Mouse (Mus musculus) G1E (cell line): ENCODE data around the gene Cacng7.

Experiments
- CTCF ChIP-seq: IDR thresholded peaks from 2 replicates; pipeline ENCODE4 v1.5.1; 2012; ENCODE audit warnings: low read depth, low read length, inconsistent platforms, mixed read lengths
- GATA1 ChIP-seq: IDR thresholded peaks from 2 replicates; pipeline ENCODE4 v1.6.1; 2012; ENCODE audit warnings: borderline replicate concordance, low read length, inconsistent platforms, mixed read lengths
- POLR2AphosphoS5 ChIP-seq: IDR thresholded peaks from 2 replicates; pipeline ENCODE4 v1.6.1; 2012; ENCODE audit warnings: low read depth, low read length, inconsistent platforms; ENCODE audit not compliant: insufficient replicate concordance
- TAL1 ChIP-seq: conservative IDR thresholded peaks from 2 replicates; pipeline ENCODE4 v1.6.1; 2012; ENCODE audit warnings: low read depth, low read length, inconsistent platforms, mixed read lengths

DNA sequence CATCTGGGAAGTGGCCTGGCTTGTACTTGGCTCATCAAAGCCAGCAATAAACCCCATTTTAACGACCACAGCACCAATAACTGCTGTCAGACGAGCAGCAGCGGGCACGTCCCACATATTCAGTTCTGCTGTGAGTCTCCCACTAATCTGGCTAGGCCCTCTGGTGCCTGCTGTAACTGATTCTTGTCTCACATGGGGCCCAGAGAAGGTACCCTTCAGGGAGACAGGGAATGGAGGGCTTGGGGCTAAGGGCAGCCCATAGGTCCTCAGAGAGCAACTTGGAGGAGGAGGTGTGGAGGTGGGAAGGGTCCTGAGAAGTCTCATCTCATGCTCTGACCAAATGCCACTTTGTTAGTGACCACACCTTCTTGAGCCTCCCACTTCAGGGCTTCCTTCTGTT, 24.1 kb upstream of the Cacng7 start:
- TF ChIP-seq CTCF (no peak), POLR2AphosphoS5 (no peak), GATA1 (no peak), TAL1 (no peak)
